Mouse (Mus musculus) kidney, adult 8-10 months (tissue): ENCODE measurements around the gene Tec.

Experiments used
- DNase-seq, 2 experiments: peaks; one replicate each; pipeline ENCODE4 v3.0.0; 2022

The Tec gene

DNA sequence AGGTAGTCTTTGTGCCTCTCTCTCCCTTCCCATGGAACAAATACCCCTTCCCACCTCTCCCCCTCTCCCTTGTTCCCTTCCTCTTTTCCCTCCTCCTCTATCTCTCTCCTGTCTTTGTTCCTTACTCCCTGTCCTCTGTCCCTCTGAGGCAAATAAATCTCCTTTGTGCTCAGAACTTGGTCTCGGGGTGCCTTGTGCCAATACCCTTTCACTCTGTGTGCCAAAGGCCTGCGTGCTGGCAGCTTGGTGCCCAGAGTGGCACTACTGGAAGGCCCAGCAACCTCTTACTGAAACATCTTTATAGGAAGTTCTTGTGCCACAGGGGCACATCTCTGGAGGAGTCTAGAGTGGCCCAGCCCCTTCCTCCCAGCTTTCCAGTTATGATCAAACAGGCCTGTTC is 91.7 kb downstream of the Tec start:
- no peak for DNase-seq

DNA sequence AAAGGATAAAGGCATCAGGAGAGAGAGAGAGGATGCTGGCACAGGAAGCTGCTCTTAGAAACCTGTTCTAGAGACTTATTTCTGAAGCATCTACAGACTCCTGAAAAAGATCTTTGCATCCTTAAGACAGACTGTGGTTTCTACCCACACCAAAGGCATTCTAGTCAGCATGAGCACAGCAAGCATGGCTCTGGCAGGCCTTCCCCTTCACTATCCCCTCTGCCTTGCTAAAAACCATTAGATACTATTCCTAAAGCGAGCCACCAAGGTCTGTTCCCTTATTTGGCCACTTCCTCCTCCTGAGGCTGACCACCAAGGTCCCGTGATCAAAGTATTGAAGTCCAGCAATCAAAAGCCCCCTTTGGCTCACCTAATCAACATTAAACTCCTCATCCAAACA is 92.2 kb downstream of the Tec start:
- no peak for DNase-seq

DNA sequence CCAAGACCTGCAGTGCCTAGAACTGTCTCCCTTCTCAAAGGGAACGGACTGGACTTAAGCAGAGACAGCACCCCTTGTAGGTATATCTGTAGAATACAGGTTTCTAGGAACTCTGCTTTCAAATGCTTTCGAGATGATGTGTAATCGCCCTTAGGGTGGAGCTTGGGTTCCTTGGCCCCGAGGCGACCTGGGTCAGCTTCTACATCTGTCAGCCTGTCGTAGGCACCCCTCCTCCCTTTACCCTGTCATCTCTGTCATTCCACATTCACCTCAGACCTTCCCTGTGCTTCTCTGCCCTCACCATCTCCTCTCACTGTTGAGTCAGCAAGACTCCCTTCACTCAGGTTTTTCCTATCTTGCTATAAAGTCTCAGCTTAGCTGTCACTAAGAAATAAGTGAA is 98.4 kb downstream of the Tec start:
- no peak for DNase-seq

DNA sequence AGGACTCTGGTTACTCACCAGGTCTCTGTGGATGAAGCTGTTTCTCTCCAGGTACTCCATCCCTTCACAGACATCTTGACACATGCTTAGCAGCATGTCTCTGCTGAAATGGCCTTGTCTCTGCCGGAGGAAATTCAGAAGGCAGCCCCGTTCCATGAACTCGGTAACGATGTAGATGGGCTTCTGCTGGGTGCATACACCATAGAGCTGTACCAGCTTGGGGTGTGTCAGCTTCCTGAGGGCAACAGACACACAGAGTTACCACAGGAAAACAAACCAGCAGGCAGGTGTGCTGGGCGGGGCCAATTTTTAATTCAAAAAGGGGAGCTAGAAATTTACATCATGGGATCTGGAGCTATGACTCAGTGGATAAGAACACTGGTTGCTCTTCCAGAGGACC is 104.7 kb downstream of the Tec start:
- DNase-seq, result no peak

DNA sequence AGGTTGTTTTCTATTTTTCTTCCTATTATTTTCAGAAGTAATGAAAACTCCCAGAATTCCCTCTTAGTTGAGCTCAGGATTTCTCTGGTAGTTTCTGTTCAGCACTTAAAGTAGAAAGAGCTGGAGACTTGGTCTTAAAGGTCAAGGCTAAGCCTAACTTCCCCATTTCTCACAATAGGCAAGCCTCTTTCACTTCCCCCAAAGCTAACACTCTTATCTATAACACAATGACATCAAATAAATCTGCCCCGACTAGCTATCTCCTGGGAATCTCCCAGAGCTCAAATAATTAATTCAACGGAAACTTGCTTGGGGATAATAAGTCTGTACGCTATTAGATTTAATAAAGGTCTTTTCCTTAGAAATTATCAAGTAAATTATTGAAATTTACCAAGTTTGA is 105.3 kb downstream of the Tec start:
- no peak for DNase-seq

DNA sequence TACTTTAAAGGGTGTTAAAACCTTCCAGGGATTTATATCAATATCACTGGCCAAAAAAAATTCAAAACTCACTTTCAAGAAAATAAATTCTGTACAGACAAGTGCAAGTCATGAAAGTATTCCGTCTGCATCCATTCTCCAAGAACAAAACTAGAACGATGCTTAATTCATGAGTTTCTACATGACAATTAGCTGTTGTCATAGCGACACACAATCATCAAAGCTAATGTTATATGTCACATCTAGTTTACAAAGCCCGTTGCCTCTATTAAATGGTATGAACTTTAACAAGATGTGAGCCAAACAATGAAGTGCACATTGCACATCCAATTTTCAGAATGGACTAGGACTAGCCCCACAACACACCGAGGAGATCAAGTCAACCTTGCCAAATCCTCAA is 106.5 kb downstream of the Tec start:
- DNase-seq, result no peak

DNA sequence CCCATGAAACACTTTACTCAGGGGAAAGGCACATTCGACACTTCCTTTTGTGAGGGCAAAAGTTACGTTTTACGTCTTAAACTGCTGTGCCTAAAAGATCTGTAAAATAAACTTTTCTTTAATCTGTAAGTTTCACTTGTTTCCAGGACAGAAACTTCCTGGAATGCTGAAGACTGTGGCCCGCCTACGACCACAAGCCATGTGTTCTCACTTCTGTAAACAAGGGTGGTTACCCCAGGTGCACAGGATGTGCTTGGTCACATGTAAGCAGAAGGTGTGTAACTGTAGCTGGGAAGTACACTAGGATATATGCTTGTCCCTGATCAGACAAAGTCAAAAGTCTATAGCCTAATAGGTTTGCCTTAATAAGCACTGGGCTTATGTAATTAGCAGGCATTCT is 107.0 kb downstream of the Tec start:
- DNase-seq, result no peak

DNA sequence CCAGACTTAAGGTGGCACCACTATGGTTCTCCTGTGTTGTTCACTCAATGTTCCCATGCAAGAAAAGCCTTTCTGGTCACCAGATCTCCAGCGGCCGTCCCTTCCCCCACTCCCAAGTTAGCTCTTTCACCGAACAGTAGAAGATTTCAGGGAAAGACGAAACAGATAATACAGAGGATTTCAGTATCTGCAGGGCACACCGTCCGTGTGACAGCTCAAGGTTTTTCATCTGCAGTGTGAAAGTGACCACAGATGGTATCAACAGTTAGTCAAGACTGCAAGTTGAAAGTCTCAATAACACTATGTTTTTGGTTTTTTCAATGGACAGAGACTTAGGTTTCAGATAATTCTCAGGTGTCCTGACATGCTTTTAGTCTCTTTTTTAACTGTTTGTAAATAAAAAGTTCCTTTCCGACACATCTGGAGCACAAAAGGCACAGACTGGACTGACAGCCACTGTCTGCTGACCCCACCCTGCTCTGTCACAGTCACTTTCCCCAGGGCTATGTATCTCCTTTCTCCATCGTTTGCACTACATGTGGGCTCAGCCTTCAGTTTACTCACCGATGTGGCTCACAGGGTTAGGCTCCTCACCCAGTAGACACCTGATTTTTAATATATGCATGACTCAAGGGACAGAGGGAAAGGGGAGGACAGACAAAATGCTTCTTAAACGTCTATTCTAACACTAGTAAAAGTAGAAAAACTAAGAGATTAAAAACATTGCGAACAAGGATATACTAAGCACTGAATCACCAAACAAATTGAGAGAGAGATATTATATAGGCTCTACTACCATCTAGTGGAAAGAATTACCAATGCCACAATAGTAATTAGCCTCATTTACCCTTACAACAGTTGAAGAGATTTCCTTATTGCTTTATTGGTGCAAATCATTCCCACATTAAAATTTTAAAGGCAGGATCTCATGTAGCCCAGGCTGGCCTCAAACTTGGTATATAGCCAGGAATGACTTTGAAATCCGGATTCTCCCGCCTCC is 109.1 kb downstream of the Tec start:
- no peak for DNase-seq

DNA sequence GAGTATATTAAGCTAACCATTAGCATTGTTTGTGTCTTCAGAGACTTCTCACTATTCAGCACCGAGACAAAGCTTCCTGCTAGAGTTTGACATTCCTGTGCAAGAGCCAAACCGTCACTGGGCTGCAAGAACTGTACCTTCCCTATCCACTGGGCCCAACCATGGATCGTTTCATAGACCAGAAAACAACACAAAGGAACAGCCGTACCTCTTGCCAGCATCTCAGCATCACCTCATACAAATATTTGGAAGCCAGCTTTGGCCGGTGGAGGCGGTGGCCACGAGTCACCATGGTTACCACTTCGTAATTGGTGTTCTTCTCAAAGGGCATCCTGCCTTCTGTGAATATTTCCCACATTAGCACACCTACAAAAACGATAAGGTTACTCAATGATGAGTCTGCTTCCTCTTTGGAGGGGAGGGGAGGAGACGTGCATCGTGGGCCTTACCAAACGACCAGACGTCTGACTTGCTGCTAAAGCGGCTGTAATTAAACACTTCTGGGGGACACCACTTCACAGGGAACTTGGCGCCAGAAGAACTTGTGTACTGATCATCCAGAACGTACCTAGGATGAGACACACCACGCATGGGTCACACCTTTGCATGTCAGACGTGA is 111.0 kb downstream of the Tec start:
- DNase-seq, result no peak

DNA sequence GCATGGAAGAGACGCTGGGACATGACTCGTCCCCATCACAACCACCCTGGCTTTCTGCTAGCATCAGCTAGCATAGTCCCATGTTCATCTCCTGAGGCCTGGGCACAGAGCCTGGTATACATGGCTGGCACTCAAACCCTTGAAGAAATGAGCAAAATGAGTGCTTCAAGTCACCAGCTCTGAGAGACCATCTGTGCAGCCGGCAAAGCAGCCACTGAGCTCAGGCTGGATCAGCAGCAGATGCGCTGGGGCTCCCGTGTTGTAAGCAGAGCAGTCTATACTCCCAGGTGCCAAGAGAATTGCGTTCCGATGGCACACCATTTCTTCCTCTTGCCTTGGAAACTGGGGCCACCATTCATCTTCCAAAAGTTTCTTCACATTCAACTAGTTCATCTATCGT is 112.3 kb downstream of the Tec start:
- DNase-seq, result no peak

DNA sequence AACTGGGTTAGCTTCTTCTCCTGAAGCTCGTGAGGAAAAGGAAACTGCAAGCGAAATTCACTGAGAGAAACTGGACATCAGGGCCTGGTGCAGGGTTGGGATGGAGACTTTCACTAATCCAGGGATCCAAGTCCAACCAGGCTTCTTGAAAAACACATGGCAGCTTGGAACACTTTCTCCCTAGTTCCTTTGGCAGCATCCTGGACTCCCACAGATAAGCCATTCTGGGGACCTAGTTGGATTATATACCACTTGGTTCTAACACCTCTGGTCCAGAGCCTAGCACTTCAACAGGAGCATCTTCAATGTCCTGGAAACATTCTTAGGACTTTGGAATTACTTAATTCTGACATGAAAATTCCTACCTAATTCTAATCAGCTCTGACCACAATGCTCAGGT is 113.2 kb downstream of the Tec start:
- no peak for DNase-seq

DNA sequence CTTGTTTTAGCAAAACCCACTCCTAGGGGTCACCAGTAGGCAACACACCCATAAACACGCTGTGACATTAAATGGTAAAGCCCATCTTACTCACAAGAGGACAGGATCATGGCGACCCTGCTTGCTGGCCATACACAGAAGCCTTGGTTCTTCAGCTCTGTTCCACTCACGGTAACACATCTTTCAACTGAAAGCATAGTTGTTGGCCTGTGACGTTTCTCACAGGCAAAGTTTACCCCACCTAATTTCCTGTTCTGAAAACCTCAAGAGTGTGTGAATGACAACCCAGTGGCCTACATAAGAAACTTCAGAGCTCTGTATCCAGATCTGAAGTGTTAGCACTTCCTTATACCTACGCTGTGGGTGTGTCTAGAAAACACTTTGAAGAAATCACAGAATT is 115.7 kb downstream of the Tec start, which contains the start of gene Txk:
Txk (minus strand) TSS at position 193 of the 400 bp plus-strand sequence.
- DNase-seq, result no peak

DNA sequence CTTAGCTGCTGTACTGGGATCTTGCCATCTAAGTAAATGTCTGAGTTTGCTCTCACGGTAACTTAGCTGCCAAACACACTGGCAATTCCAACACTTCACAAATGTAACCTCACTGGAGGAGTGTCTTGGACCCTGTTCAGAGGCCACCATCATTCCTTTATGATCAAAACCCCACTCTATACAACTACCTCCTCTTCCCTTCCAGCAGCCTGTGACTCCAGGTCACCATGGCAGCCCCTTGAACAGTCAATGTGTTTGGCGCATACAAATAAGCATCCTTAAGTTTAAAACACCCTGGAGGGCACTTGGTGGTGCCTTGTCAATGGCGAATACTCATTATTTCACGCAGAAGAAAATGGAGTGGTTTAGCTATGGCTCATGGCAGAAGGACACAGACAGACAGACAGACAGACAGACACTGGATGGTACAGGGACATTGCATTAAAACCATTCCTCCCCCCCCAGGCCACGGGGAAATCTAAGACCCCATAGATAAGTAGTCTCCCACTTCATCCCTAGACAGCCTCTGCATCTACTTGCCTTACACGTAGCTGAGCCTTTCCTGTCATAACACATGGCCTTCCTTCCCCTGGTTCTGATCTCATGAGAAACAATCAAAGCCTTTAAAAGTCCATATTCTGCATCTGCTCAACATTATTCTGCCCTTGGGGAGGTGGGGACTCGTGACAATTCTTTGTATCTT is 117.1 kb downstream of the Tec start:
- no peak for DNase-seq

DNA sequence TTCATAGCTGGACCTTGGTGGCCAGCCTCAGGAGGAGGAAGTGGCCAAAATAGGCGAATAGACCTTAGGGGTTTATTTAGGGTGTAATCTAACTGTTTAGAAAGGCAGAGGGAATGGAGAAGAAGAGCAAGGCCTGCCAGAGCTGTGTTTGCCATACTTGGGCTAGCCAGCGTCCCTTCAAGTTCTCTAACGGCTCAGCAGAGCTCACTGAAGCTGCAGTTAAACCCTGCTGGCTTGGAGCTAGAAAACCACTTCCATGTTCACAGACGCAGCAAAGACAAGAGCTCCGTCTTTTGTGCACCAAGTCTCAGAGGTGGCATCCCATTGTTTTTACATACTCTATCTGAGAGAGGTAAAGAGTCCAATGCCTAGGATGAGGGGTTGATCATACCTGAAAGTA is 118.1 kb downstream of the Tec start:
- no peak for DNase-seq

DNA sequence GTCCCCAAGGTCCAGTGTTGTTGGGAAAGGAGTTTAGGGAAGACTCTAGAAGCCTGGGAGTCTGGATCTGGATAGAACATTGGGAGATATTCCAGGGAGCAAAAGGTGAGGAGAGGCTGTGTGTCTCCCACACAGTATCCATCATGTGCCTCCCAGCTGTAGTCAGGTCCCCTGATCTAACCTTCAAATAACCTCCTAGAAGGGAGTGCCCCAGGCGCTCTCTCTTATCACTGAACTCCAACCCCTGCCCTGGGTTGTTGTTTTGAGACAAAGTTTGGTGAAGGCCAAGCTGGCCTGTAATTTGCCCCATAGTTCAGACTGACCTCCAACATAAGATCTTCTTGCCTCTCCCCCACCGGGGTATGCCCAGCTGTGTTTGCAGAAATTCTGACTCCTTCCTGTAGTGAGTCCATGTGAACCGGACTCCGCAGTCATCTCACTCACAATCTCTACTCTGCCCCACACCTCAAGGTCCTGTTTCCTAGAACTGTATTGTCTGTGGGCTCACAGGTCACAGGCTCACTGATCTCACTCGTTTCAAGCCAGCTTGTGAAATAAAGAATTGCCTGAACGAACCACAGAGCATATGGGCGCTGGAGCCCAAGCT is 119.5 kb downstream of the Tec start:
- no peak for DNase-seq

DNA sequence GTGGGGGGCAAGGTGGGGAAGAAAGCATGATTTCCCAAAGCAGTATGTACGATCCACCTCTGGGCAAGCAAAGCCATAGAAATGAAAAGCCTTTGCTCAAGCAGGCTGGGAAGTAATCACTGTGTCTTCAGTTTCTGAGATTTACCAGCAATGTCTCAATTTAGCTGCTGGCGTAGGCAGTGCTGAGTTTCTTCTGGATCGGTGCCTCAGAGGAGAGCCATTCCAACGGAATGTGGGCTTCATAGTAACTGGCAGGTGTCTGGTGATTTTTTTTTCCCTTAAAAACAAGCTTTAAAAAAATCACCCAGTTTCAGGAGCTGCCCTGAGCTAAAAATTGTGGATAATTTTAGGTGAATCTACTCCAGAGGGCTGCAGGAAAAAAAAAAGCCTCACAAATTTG is 120.9 kb downstream of the Tec start:
- DNase-seq, result no peak

DNA sequence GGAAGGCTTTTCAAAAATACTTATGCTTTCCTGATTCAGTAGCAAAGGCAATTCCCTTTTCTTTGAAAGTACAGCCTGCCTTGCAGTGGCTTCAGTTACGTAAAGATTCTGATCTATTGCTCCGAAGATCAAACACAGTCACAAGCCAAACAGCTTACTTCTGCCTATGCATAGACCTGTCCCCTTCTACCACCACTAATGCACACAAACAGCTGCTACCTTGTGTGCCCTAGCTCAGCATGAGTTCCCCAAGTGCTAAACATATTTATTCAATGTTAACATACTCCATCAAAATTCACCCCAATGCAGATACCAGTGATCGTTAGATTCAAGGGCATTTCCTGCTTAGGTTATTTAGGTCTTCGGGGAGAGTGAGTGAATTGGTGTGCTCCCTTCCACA is 121.8 kb downstream of the Tec start:
- no peak for DNase-seq

DNA sequence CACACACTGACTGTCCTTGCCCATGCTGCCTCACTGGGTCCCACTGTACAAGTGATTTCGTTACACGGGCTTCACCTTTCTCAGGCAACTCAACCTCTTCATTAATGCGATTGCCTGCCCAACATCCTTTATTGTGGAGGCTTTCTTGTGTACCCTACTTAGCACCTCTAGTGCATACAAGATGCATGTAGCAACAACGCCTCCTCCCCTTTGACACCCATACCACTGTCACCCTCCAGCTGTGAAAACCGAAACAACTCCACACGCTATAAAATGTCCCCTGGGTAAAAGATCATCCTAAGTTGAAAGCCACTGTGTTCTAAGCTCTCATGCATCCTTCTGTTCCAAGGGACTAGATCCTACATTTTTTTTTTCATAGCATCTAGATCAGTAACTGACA is 125.2 kb downstream of the Tec start:
- DNase-seq, result no peak

DNA sequence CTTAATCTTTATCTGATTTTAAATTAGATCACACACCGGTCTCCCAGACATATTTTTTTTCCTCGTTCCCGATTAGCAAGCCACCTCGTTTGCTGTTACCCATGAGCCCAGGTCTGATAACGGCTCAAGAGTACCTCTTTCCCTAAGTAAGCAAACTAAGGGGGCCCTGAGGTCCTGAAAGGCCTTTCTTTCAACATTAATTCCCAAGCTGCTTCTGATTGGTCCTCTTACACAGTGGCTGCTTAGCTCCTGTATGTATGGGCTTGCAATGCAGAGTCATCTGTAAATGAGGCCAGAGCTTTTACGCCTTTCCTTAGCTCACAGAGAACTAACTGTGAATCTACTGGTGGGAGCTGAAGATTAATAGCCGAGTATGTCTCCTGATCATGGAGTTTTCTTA is 131.4 kb downstream of the Tec start:
- no peak for DNase-seq

DNA sequence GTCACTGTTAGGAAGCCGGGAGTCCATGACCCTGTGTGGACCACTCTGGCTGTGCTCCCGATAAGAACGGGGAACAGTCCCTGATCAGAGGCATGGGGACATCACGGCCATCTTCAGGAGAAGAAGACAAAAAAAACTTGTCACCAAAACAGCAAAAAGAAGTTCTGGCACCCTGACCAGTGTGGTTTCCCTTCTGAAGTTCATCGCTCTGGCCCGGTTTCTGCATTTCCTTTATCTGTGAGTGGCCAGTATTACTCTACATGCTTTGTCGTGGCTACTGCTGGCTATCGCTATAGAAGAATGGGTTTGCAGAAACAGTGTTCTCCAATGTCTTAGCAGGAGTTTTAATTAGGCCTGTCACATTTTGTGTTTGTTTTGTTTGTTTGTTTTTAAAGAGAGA is 131.8 kb downstream of the Tec start:
- no peak for DNase-seq

DNA sequence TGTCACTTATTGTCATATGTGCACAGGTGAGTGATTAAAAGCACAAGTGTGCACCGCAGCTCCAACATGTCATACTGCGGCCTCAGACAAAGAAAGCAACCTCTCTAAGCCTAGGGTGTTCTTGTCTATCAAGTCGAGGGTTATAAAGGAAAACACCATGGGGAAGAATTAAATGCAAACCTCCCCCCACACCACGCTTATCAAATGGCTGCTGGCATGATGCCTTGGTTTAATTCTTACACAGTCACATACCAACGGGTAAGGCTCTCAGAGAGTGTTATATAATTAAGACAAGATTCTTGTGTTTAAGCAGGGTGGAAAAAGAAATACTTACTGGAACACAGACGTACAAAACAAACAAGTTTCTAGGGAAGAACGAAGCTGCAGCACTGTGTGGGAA is 132.5 kb downstream of the Tec start:
- DNase-seq, result no peak

DNA sequence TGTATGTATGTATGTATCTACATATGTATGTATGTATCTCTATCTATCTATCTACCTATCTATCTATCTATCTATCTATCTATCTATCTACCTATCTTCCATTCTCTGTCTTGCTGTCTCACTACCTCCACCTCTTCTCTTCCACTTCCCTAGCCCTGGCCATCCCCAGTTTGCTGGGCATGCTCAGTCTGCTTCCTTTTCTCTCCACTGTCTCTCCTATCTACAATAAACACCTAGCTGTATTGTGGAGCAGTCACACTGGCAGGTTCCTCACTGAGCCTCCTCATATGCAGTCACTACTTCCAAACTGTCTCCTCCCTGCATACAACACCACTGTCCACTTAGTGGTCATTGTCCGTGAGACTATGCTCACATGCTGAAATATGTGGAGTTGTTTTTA is 135.4 kb downstream of the Tec start:
- DNase-seq, result no peak

DNA sequence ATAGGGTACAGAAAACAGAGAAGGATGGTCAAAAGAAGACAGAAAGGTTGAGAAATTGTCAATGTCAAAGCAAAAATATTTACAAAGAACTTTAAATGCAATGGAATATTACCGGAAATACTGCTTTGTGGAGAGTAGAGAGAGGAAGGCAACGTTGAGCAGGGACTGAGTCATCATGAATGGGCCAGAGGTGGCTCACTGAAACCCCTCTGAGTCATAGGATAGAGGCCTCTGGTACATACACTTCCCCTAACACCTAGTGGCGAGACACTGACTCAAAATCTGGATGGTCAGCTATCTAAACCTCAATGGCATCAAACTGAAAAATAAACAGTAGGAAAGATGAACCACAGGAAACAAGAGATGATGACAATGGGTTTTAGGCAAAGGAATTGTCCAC is 142.9 kb downstream of the Tec start:
- no peak for DNase-seq
